Mouse (Mus musculus) stomach, embryonic 15.5 days (tissue): ENCODE measurements around the gene Smok3c. TPM values are rescaled to one million over a fixed set of nuclear protein-coding genes. Genes with fewer than 3 reads are reported as not detected.

Experiments used
- ATAC-seq: fragments of 200-750 bp; cut with Nextera tagmentation; 2 replicates; pipeline ENCODE4 v1.8.0; 2017; ENCODE audit warnings: low read depth, moderate number of reproducible peaks, moderate TSS enrichment; ENCODE audit not compliant: insufficient read depth, low FRiP score
- H3K27ac ChIP-seq: fragments of 300-500 bp; sonication (generic); 2 replicates; pipeline ENCODE4 v1.5.1; 2015; ENCODE audit warnings: mild to moderate bottlenecking, inconsistent platforms
- H3K27me3 ChIP-seq: fragments of 300-500 bp; sonication (generic); replicated peaks from 2 replicates; pipeline ENCODE4 v1.6.1; 2015; ENCODE audit warnings: inconsistent platforms
- H3K36me3 ChIP-seq: fragments of 300-500 bp; sonication (generic); 2 replicates; pipeline ENCODE4 v1.6.1; 2015; ENCODE audit warnings: inconsistent platforms
- H3K4me1 ChIP-seq: fragments of 300-500 bp; sonication (generic); 2 replicates; pipeline ENCODE4 v1.6.1; 2015; ENCODE audit warnings: inconsistent platforms
- H3K4me2 ChIP-seq: fragments of 300-500 bp; sonication (generic); 2 replicates; pipeline ENCODE4 v1.6.1; 2015; ENCODE audit warnings: mild to moderate bottlenecking, inconsistent platforms
- H3K4me3 ChIP-seq: fragments of 300-500 bp; sonication (generic); replicated peaks from 2 replicates; pipeline ENCODE4 v1.5.1; 2015; ENCODE audit warnings: inconsistent platforms
- H3K9ac ChIP-seq: fragments of 300-500 bp; sonication (generic); 2 replicates; pipeline ENCODE4 v1.6.1; 2015; ENCODE audit warnings: inconsistent platforms
- H3K9me3 ChIP-seq: fragments of 300-500 bp; sonication (generic); 2 replicates; pipeline ENCODE4 v1.6.1; 2016; ENCODE audit warnings: inconsistent platforms
- WGBS: fragments of 180-500 bp; shearing (Covaris S2); methylation state at CpG from one replicate; pipeline ENCODE4 v1.1.7; 2015; 5-methylcytosine and 5-hydroxymethylcytosine counted together
- polyA plus RNA-seq: library from polyadenylated mRNA; unstranded; fragments of >200 nt; fragmentation: Nextera tagmentation; extraction: Ambion mirVana; gene quantifications from 2 replicates; pipeline ENCODE4 v1.2.1, GENCODE M21; 2015

Gene Smok3c
- polyA plus RNA-seq, 1 experiment from 2014 or later: not detected

GRCm38 (mm10) chr5:138083318-138083900 is 30.4 kb downstream of the Smok3c start:
- WGBS: 58% methylated on average over 2 of the region's 2 CpGs
- ATAC-seq: no peak

GRCm38 (mm10) chr5:138083936-138084335 is 30.9 kb downstream of the Smok3c start:
- no peak overlapping the region for H3K9ac ChIP-seq
- H3K4me1 ChIP-seq: no peaks in the 10 kb centered on the region
- no peak overlapping the region for H3K4me3 ChIP-seq
- no peaks in the 10 kb centered on the region for H3K36me3 ChIP-seq
- H3K9me3 ChIP-seq: no peaks in the 10 kb centered on the region
- H3K27ac ChIP-seq: no peak overlapping the region
- no peak for ATAC-seq
- WGBS: 90% methylated on average over 2 of the region's 2 CpGs
- H3K27me3 ChIP-seq: no peaks in the 10 kb centered on the region
- H3K4me2 ChIP-seq: no peak overlapping the region

More at GRCm38 (mm10) chr5:138083318-138083900, 30.4 kb downstream of the Smok3c start:
- Histone ChIP-seq H3K27ac (no peak overlapping the region), H3K36me3 (no peaks in the 10 kb centered on the region), H3K4me1 (no peaks in the 10 kb centered on the region), H3K4me2 (no peak overlapping the region), H3K9ac (no peak overlapping the region), H3K9me3 (no peaks in the 10 kb centered on the region), H3K4me3 (no peak overlapping the region), H3K27me3 (no peaks in the 10 kb centered on the region)

- H3K4me2 ChIP-seq: peak overlapping the region; percentile 69
- no peak overlapping the region for H3K27ac ChIP-seq
- H3K36me3 ChIP-seq: no peaks in the 10 kb centered on the region
- H3K9ac ChIP-seq: no peak overlapping the region
- H3K27me3 ChIP-seq: no peaks in the 10 kb centered on the region
- no peak for ATAC-seq
- H3K9me3 ChIP-seq: no peaks in the 10 kb centered on the region
- 36% methylated on average over 2 of the region's 2 CpGs for WGBS
- no peaks in the 10 kb centered on the region for H3K4me1 ChIP-seq
- H3K4me3 ChIP-seq: peak overlapping the region; percentile 100
Measured at GRCm38 (mm10) chr5:138084507-138084906, 31.5 kb downstream of the Smok3c start.

GRCm38 (mm10) chr5:138084996-138085395 is 32.0 kb downstream of the Smok3c start, which contains the start of gene Zkscan1:
Gene Zkscan1 (plus strand): TSS chr5:138085084.
- Histone ChIP-seq H3K4me2 (peak within 1 kb of the TSS; percentile 69), H3K4me1 (no peaks in the 10 kb centered on the region), H3K9ac (peak within 1 kb of the TSS; percentile 100), H3K27ac (peak within 1 kb of the TSS; percentile 88), H3K36me3 (no peaks in the 10 kb centered on the region), H3K4me3 (peak within 1 kb of the TSS; percentile 100), H3K27me3 (no peaks in the 10 kb centered on the region), H3K9me3 (no peaks in the 10 kb centered on the region)
- peak; percentile 89 for ATAC-seq
- under 1% methylated on average over 27 of the region's 27 CpGs for WGBS

GRCm38 (mm10) chr5:138085421-138085911 is 32.5 kb downstream of the Smok3c start:
- Histone ChIP-seq H3K36me3 (no peaks in the 10 kb centered on the region), H3K4me3 (peak overlapping the region; percentile 100), H3K27ac (peak overlapping the region; percentile 88), H3K9me3 (no peaks in the 10 kb centered on the region), H3K4me2 (peak overlapping the region; percentile 69), H3K9ac (peak overlapping the region; percentile 100), H3K27me3 (no peaks in the 10 kb centered on the region), H3K4me1 (no peaks in the 10 kb centered on the region)
- no peak for ATAC-seq
- WGBS: 0% methylated on average over 18 of the region's 18 CpGs

- H3K9me3 ChIP-seq: no peaks in the 10 kb centered on the region
- no peaks in the 10 kb centered on the region for H3K4me1 ChIP-seq
- WGBS: 73% methylated on average over 3 of the region's 3 CpGs
- peak overlapping the region; percentile 69; the same call in 1 of the 2 replicates for H3K4me2 ChIP-seq
- H3K36me3 ChIP-seq: no peaks in the 10 kb centered on the region
- H3K4me3 ChIP-seq: no peak overlapping the region
- no peak overlapping the region for H3K27ac ChIP-seq
- H3K27me3 ChIP-seq: no peaks in the 10 kb centered on the region
- ATAC-seq: no peak
- no peak overlapping the region for H3K9ac ChIP-seq
Measured at GRCm38 (mm10) chr5:138086842-138087241, 33.8 kb downstream of the Smok3c start.

GRCm38 (mm10) chr5:138088366-138088765 is 35.4 kb downstream of the Smok3c start:
- H3K27me3 ChIP-seq: no peaks in the 10 kb centered on the region
- ATAC-seq: no peak
- no peak overlapping the region for H3K9ac ChIP-seq
- peak overlapping the region; percentile 2 for H3K4me2 ChIP-seq
- no peaks in the 10 kb centered on the region for H3K9me3 ChIP-seq
- H3K4me3 ChIP-seq: no peak overlapping the region
- 73% methylated on average over 3 of the region's 3 CpGs for WGBS
- H3K4me1 ChIP-seq: no peaks in the 10 kb centered on the region
- H3K27ac ChIP-seq: 0 out of 2 replicates have a peak overlapping the region, but pooled peaks have one; percentile 27
- peaks cover 6% of the 10 kb centered on the region; the same call in 1 of the 2 replicates for H3K36me3 ChIP-seq

GRCm38 (mm10) chr5:138089108-138089551 is 36.1 kb downstream of the Smok3c start:
- WGBS: 67% methylated on average over 6 of the region's 6 CpGs
- Histone ChIP-seq H3K4me2 (peak overlapping the region; percentile 21), H3K9ac (no peak overlapping the region), H3K36me3 (peaks cover 10% of the 10 kb centered on the region), H3K27ac (peak overlapping the region; percentile 51; the same call in 1 of the 2 replicates), H3K4me3 (no peak overlapping the region), H3K27me3 (no peaks in the 10 kb centered on the region), H3K4me1 (no peaks in the 10 kb centered on the region), H3K9me3 (no peaks in the 10 kb centered on the region)
- ATAC-seq: peak; percentile 56

GRCm38 (mm10) chr5:138090271-138090670 is 37.3 kb downstream of the Smok3c start:
- no peaks in the 10 kb centered on the region for H3K27me3 ChIP-seq
- 71% methylated on average over 3 of the region's 3 CpGs for WGBS
- H3K27ac ChIP-seq: no peak overlapping the region
- H3K4me1 ChIP-seq: no peaks in the 10 kb centered on the region
- no peak overlapping the region for H3K4me3 ChIP-seq
- H3K4me2 ChIP-seq: no peak overlapping the region
- no peaks in the 10 kb centered on the region for H3K9me3 ChIP-seq
- H3K9ac ChIP-seq: no peak overlapping the region
- no peak for ATAC-seq
- peaks cover 20% of the 10 kb centered on the region for H3K36me3 ChIP-seq

GRCm38 (mm10) chr5:138090737-138091136 is 37.7 kb downstream of the Smok3c start:
- Histone ChIP-seq H3K4me2 (no peak overlapping the region), H3K4me3 (no peak overlapping the region), H3K4me1 (no peaks in the 10 kb centered on the region), H3K9ac (no peak overlapping the region), H3K27me3 (no peaks in the 10 kb centered on the region), H3K36me3 (peaks cover 20% of the 10 kb centered on the region), H3K9me3 (no peaks in the 10 kb centered on the region), H3K27ac (no peak overlapping the region)
- 93% methylated on average over 5 of the region's 5 CpGs for WGBS
- ATAC-seq: no peak

GRCm38 (mm10) chr5:138092771-138093170 is 39.8 kb downstream of the Smok3c start:
- Histone ChIP-seq H3K27me3 (no peaks in the 10 kb centered on the region), H3K4me1 (no peaks in the 10 kb centered on the region), H3K4me2 (no peak overlapping the region), H3K9me3 (no peaks in the 10 kb centered on the region), H3K36me3 (peaks cover 35% of the 10 kb centered on the region), H3K9ac (no peak overlapping the region), H3K27ac (no peak overlapping the region), H3K4me3 (no peak overlapping the region)
- WGBS: 88% methylated on average over 4 of the region's 4 CpGs
- ATAC-seq: no peak

- Histone ChIP-seq H3K9ac (no peak overlapping the region), H3K4me2 (no peak overlapping the region), H3K36me3 (peaks cover 52% of the 10 kb centered on the region), H3K4me1 (no peaks in the 10 kb centered on the region), H3K9me3 (no peaks in the 10 kb centered on the region), H3K4me3 (no peak overlapping the region), H3K27ac (no peak overlapping the region), H3K27me3 (no peaks in the 10 kb centered on the region)
- no peak for ATAC-seq
- 87% methylated on average over 6 of the region's 6 CpGs for WGBS
Measured at GRCm38 (mm10) chr5:138094474-138094873, 41.5 kb downstream of the Smok3c start.
